Mouse (Mus musculus) hindbrain, postnatal 0 days (tissue): ENCODE measurements at regions not wholly inside any gene's neighbourhood (a gene's known extent, or its start where the extent isn't known, plus 50 kb on each side); places are given as distances from the start of the nearest gene placed in this dataset.

Experiments used
- ATAC-seq: fragments of 200-750 bp; cut with Nextera tagmentation; 2 replicates; pipeline ENCODE4 v1.8.0; 2017; ENCODE audit warnings: mild to moderate bottlenecking, moderate TSS enrichment, moderate library complexity
- DNase-seq: peaks from one replicate; pipeline ENCODE4 v3.0.0-alpha.2; 2015; ENCODE audit warnings: low spot score
- H3K27ac ChIP-seq: fragments of 300-500 bp; sonication (generic); 2 replicates; pipeline ENCODE4 v1.5.1; 2014; ENCODE audit warnings: mild to moderate bottlenecking
- H3K27me3 ChIP-seq: fragments of 300-500 bp; sonication (generic); 2 replicates; pipeline ENCODE4 v1.6.1; 2014; ENCODE audit warnings: low read length, mixed read lengths; ENCODE audit not compliant: insufficient read depth
- H3K36me3 ChIP-seq: fragments of 300-500 bp; sonication (generic); 2 replicates; pipeline ENCODE4 v1.6.1; 2014; ENCODE audit warnings: low read length, mixed read lengths; ENCODE audit not compliant: insufficient read depth
- H3K4me1 ChIP-seq: fragments of 300-500 bp; sonication (generic); 2 replicates; pipeline ENCODE4 v1.6.1; 2014; ENCODE audit warnings: antibody characterized with exemption, low read length, mixed read lengths; ENCODE audit not compliant: insufficient read depth
- H3K4me2 ChIP-seq: fragments of 300-500 bp; sonication (generic); 2 replicates; pipeline ENCODE4 v1.6.1; 2014; ENCODE audit warnings: low read depth, mild to moderate bottlenecking, low read length, moderate library complexity, mixed read lengths
- H3K4me3 ChIP-seq: fragments of 300-500 bp; sonication (generic); 2 replicates; pipeline ENCODE4 v1.5.1; 2014; ENCODE audit warnings: low read length
- H3K9ac ChIP-seq: fragments of 300-500 bp; sonication (generic); replicated peaks from 2 replicates; pipeline ENCODE4 v1.6.1; 2014; ENCODE audit warnings: mild to moderate bottlenecking, low read length, moderate library complexity, mixed read lengths
- H3K9me3 ChIP-seq: fragments of 300-500 bp; sonication (generic); 2 replicates; pipeline ENCODE4 v1.6.1; 2016; ENCODE audit warnings: low read length, mixed read lengths
- CTCF ChIP-seq: IDR thresholded peaks from 2 replicates; pipeline ENCODE4 v1.5.1; 2016; ENCODE audit warnings: antibody characterized with exemption, control low read depth, low read depth
- WGBS: fragments of 180-500 bp; shearing (Covaris S2); extraction: QIAGEN DNeasy Blood & Tissue Kit; methylation state at CpG from one replicate; pipeline ENCODE4 v1.1.7; 2014; 5-methylcytosine and 5-hydroxymethylcytosine counted together

- TF ChIP-seq CTCF: no peak
- Histone ChIP-seq H3K4me2 (no peak overlapping the region), H3K9me3 (peaks cover 5% of the 10 kb centered on the region; the same call in 1 of the 2 replicates), H3K4me1 (no peaks in the 10 kb centered on the region), H3K27me3 (no peaks in the 10 kb centered on the region), H3K9ac (no peak overlapping the region), H3K27ac (no peak overlapping the region), H3K4me3 (no peak overlapping the region), H3K36me3 (no peaks in the 10 kb centered on the region)
- no peak for ATAC-seq
- 90% methylated on average over 1 of the region's 1 CpGs for WGBS
- no peak for DNase-seq
These were observed 263.3 kb downstream of the Tbc1d1 start for GRCm38 (mm10) chr5:64419395-64419794.

GRCm38 (mm10) chr5:64422787-64423587 is 266.9 kb downstream of the Tbc1d1 start:
- Histone ChIP-seq H3K9ac (no peak overlapping the region), H3K4me3 (no peak overlapping the region), H3K27ac (no peak overlapping the region), H3K36me3 (no peaks in the 10 kb centered on the region), H3K27me3 (no peaks in the 10 kb centered on the region), H3K9me3 (peaks cover 5% of the 10 kb centered on the region; the same call in 1 of the 2 replicates), H3K4me2 (no peak overlapping the region), H3K4me1 (no peaks in the 10 kb centered on the region)
- DNase-seq: peak; percentile 3
- 33% methylated on average over 13 of the region's 13 CpGs for WGBS
- no peak for TF ChIP-seq CTCF
- ATAC-seq: no peak

- 66% methylated on average over 8 of the region's 8 CpGs for WGBS
- no peaks in the 10 kb centered on the region for H3K36me3 ChIP-seq
- no peaks in the 10 kb centered on the region for H3K27me3 ChIP-seq
- no peaks in the 10 kb centered on the region for H3K4me1 ChIP-seq
- TF ChIP-seq CTCF: no peak
- no peak overlapping the region for H3K4me2 ChIP-seq
- ATAC-seq (no peak), DNase-seq (no peak)
- no peak overlapping the region for H3K9ac ChIP-seq
- H3K9me3 ChIP-seq: no peaks in the 10 kb centered on the region
- no peak overlapping the region for H3K27ac ChIP-seq
- no peak overlapping the region for H3K4me3 ChIP-seq
These were observed 272.7 kb downstream of the Tbc1d1 start for GRCm38 (mm10) chr5:64428822-64429221.

- Histone ChIP-seq H3K36me3 (no peaks in the 10 kb centered on the region), H3K4me1 (no peaks in the 10 kb centered on the region), H3K4me2 (no peak overlapping the region), H3K27me3 (no peaks in the 10 kb centered on the region), H3K9me3 (no peaks in the 10 kb centered on the region), H3K27ac (no peak overlapping the region), H3K4me3 (no peak overlapping the region), H3K9ac (no peak overlapping the region)
- WGBS: 93% methylated on average over 3 of the region's 3 CpGs
- DNase-seq (no peak), ATAC-seq (no peak)
- TF ChIP-seq CTCF: no peak
These were observed 274.4 kb downstream of the Tbc1d1 start for GRCm38 (mm10) chr5:64430501-64430900.

GRCm38 (mm10) chr5:64431624-64432023 is 275.5 kb downstream of the Tbc1d1 start:
- no peaks in the 10 kb centered on the region for H3K9me3 ChIP-seq
- DNase-seq: no peak
- H3K9ac ChIP-seq: no peak overlapping the region
- H3K27ac ChIP-seq: no peak overlapping the region
- H3K36me3 ChIP-seq: no peaks in the 10 kb centered on the region
- H3K4me3 ChIP-seq: no peak overlapping the region
- TF ChIP-seq CTCF: no peak
- H3K27me3 ChIP-seq: no peaks in the 10 kb centered on the region
- ATAC-seq: no peak
- WGBS: 90% methylated on average over 6 of the region's 6 CpGs
- H3K4me1 ChIP-seq: no peaks in the 10 kb centered on the region
- no peak overlapping the region for H3K4me2 ChIP-seq

- no peak overlapping the region for H3K4me3 ChIP-seq
- DNase-seq (no peak), ATAC-seq (no peak)
- H3K4me2 ChIP-seq: no peak overlapping the region
- no peaks in the 10 kb centered on the region for H3K4me1 ChIP-seq
- H3K9ac ChIP-seq: no peak overlapping the region
- 92% methylated on average over 5 of the region's 5 CpGs for WGBS
- no peaks in the 10 kb centered on the region for H3K36me3 ChIP-seq
- no peak for TF ChIP-seq CTCF
- no peaks in the 10 kb centered on the region for H3K27me3 ChIP-seq
- H3K27ac ChIP-seq: no peak overlapping the region
- no peaks in the 10 kb centered on the region for H3K9me3 ChIP-seq
These were observed 277.7 kb downstream of the Tbc1d1 start for GRCm38 (mm10) chr5:64433786-64434185.

GRCm38 (mm10) chr5:64435491-64435890 is 279.4 kb downstream of the Tbc1d1 start:
- ATAC-seq (no peak), DNase-seq (no peak)
- Histone ChIP-seq H3K36me3 (no peaks in the 10 kb centered on the region), H3K9ac (no peak overlapping the region), H3K4me3 (no peak overlapping the region), H3K27me3 (no peaks in the 10 kb centered on the region), H3K4me1 (no peaks in the 10 kb centered on the region), H3K9me3 (no peaks in the 10 kb centered on the region), H3K4me2 (no peak overlapping the region), H3K27ac (no peak overlapping the region)
- WGBS: 68% methylated on average over 3 of the region's 3 CpGs
- no peak for TF ChIP-seq CTCF
